Mouse (Mus musculus) heart, embryonic 15.5 days (tissue): ENCODE measurements around the gene Tpm1. TPM values are rescaled to one million over a fixed set of nuclear protein-coding genes. Genes with fewer than 3 reads are reported as not detected.

Experiments
- ATAC-seq: fragments of 200-750 bp; cut with Nextera tagmentation; replicated peaks from 2 replicates; pipeline ENCODE4 v1.8.0; 2017; ENCODE audit warnings: low read depth, moderate TSS enrichment; ENCODE audit not compliant: insufficient number of reproducible peaks, insufficient read depth, low FRiP score
- H3K27ac ChIP-seq: fragments of 300-500 bp; sonication (generic); 2 replicates; pipeline ENCODE4 v1.5.1; 2015; ENCODE audit warnings: mild to moderate bottlenecking, inconsistent platforms
- H3K27me3 ChIP-seq: fragments of 300-500 bp; sonication (generic); 2 replicates; pipeline ENCODE4 v1.6.1; 2015; ENCODE audit warnings: inconsistent platforms
- H3K36me3 ChIP-seq: fragments of 300-500 bp; sonication (generic); 2 replicates; pipeline ENCODE4 v1.6.1; 2015; ENCODE audit warnings: mild to moderate bottlenecking, inconsistent platforms
- H3K4me1 ChIP-seq: fragments of 300-500 bp; sonication (generic); replicated peaks from 2 replicates; pipeline ENCODE4 v1.6.1; 2015; ENCODE audit warnings: inconsistent platforms
- H3K4me2 ChIP-seq: fragments of 300-500 bp; sonication (generic); 2 replicates; pipeline ENCODE4 v1.6.1; 2015; ENCODE audit warnings: inconsistent platforms, mild to moderate bottlenecking, moderate library complexity
- H3K4me3 ChIP-seq: fragments of 300-500 bp; sonication (generic); 2 replicates; pipeline ENCODE4 v1.5.1; 2015; ENCODE audit warnings: mild to moderate bottlenecking, inconsistent platforms
- H3K9ac ChIP-seq: fragments of 300-500 bp; sonication (generic); 2 replicates; pipeline ENCODE4 v1.6.1; 2015; ENCODE audit warnings: mild to moderate bottlenecking, inconsistent platforms
- H3K9me3 ChIP-seq: fragments of 300-500 bp; sonication (generic); replicated peaks from 2 replicates; pipeline ENCODE4 v1.6.1; 2016; ENCODE audit warnings: inconsistent platforms
- WGBS: fragments of 180-500 bp; shearing (Covaris S2); methylation state at CpG from one replicate; pipeline ENCODE4 v1.1.7; 2015; ENCODE audit warnings: mixed read lengths; 5-methylcytosine and 5-hydroxymethylcytosine counted together
- polyA plus RNA-seq: library from polyadenylated mRNA; unstranded; fragments of >200 nt; fragmentation: Nextera tagmentation; extraction: Ambion mirVana; gene quantifications from 2 replicates; pipeline ENCODE4 v1.2.1, GENCODE M21; 2015

The Tpm1 gene
- polyA plus RNA-seq, 1 experiment from 2014 or later: 5,392 TPM

DNA sequence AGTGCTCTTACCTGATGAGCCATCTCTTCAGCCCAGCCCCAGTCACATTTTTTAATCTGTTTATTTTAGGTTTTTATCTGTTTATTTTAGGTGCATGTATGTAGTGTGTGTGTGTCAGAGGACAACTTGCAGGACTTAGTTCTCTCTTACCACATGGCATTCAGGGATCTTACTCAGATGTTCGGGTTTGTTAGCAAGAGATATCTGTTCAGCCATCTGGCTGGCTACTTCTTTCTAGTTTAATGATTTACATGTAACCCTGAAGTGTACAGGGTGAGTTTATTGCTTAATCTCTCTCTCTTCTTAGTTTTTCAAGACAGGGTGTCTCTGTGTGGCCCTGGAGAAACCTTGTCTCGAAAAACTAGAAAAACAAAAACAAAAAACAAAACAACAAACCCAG is 23.0 kb upstream of the Tpm1 start:
- no peaks in the 10 kb centered on the region for H3K9me3 ChIP-seq
- 61% methylated on average over 2 of the region's 2 CpGs for WGBS

DNA sequence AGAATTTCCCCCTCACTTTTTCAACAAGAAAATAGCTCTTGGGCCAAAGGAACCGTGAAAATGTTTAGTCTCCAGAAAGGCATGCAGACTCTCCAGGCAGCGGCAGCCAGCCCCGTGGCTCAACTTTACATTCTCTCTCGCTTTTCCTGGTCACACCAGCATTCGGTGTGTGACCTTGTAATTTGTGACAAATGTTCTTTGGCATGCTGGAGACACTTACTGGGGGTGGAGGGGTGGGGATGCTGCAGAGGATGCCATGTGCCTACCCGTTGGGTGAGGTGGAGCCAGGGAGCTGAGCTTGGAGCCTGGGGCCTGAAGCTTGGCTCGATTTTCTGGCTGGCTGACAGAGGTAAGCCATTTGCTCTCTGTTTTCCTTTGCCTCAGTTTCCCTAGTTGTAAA is 22.4 kb upstream of the Tpm1 start:
- Histone ChIP-seq H3K4me1 (peaks cover 11% of the 10 kb centered on the region), H3K4me2 (0 out of 2 replicates have a peak overlapping the region, but pooled peaks have one; percentile 4)
- no peak for ATAC-seq

More for the DNA sequence above, 23.0 kb upstream of the Tpm1 start:
- peaks cover 12% of the 10 kb centered on the region for H3K4me1 ChIP-seq
- no peak overlapping the region for H3K9ac ChIP-seq
- H3K4me2 ChIP-seq: no peak overlapping the region
- H3K36me3 ChIP-seq: no peaks in the 10 kb centered on the region
- H3K27me3 ChIP-seq: no peaks in the 10 kb centered on the region
- H3K4me3 ChIP-seq: no peak overlapping the region
- no peak overlapping the region for H3K27ac ChIP-seq
- ATAC-seq: no peak

DNA sequence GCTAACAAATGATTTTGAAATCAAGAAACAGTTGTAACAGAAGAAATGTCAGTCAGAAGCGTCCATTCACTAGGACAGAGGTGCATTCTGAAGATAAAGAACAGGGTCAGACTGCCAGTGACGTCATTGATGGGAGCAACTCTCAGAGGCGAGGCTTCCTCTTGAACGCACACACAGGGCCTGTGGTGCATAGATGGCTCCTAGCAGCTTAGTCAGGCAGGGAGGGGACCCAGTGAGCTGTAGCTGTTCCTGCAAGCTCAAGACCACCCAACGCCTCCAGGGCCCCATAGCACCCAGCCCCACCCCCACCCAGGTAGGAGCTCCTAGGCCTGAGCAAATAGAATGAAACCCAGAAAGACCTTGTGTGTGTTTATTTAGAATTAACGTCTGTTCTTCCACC is 21.9 kb upstream of the Tpm1 start:
- no peak for ATAC-seq
- Histone ChIP-seq H3K4me1 (peaks cover 11% of the 10 kb centered on the region), H3K36me3 (no peaks in the 10 kb centered on the region), H3K4me3 (no peak overlapping the region), H3K9me3 (no peaks in the 10 kb centered on the region), H3K27ac (peak overlapping the region; percentile 79), H3K27me3 (no peaks in the 10 kb centered on the region), H3K4me2 (0 out of 2 replicates have a peak overlapping the region, but pooled peaks have one; percentile 4), H3K9ac (no peak overlapping the region)
- 26% methylated on average over 6 of the region's 6 CpGs for WGBS

More for the DNA sequence above, 22.4 kb upstream of the Tpm1 start:
- Histone ChIP-seq H3K4me3 (no peak overlapping the region), H3K9ac (no peak overlapping the region), H3K9me3 (no peaks in the 10 kb centered on the region), H3K36me3 (no peaks in the 10 kb centered on the region), H3K27me3 (no peaks in the 10 kb centered on the region), H3K27ac (peak overlapping the region; percentile 79)
- WGBS: 17% methylated on average over 7 of the region's 7 CpGs

DNA sequence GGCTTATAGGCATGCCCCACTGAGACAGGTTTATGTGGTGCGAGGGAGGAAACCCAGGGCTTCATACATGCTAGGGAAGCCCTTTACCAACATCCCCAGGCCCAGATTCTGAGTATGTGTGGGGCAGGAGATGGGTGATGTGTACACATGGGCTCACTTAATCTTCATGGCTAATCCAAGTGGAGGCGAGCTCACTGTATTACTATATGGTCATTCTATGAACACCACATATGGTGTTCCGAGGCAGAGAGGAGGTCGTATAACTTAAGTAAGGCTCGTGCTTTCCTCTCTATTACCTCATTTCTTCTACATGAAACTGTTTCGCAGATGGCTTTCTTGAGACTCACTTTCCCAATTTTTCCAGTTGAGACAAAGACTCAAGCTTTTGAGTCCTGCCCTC is 17.4 kb upstream of the Tpm1 start:
- no peak for ATAC-seq
- no peak overlapping the region for H3K9ac ChIP-seq
- WGBS: 88% methylated on average over 6 of the region's 6 CpGs
- peaks cover 8% of the 10 kb centered on the region for H3K4me1 ChIP-seq
- no peaks in the 10 kb centered on the region for H3K36me3 ChIP-seq
- H3K9me3 ChIP-seq: no peaks in the 10 kb centered on the region
- no peak overlapping the region for H3K27ac ChIP-seq
- H3K4me3 ChIP-seq: no peak overlapping the region
- H3K4me2 ChIP-seq: no peak overlapping the region
- H3K27me3 ChIP-seq: no peaks in the 10 kb centered on the region

DNA sequence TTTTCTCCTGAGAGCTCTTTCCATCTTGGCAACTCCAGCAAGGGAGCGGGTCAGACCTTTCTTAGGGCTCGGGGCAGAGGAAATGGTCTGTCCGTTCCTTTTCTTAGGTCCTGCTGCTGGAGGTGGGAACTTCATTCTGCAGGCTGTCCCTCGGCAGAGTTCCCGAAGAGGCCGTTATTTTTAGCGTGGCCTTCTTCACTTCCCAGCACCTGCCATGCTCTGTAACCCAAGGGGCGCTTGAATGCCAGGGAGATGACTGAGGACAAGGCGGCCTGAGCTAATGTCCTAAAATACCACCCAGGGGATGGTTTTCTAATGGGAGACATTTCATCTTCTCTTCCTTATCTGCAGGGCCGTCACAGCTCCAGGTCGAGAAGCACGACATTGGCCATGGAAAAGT is 10.5 kb upstream of the Tpm1 start:
- Histone ChIP-seq H3K4me1 (peaks cover 8% of the 10 kb centered on the region), H3K27me3 (no peaks in the 10 kb centered on the region), H3K4me3 (no peak overlapping the region), H3K4me2 (peak overlapping the region; percentile 46), H3K9ac (no peak overlapping the region), H3K36me3 (no peaks in the 10 kb centered on the region), H3K9me3 (no peaks in the 10 kb centered on the region), H3K27ac (peak overlapping the region; percentile 54)
- WGBS: 30% methylated on average over 12 of the region's 12 CpGs
- ATAC-seq: no peak

DNA sequence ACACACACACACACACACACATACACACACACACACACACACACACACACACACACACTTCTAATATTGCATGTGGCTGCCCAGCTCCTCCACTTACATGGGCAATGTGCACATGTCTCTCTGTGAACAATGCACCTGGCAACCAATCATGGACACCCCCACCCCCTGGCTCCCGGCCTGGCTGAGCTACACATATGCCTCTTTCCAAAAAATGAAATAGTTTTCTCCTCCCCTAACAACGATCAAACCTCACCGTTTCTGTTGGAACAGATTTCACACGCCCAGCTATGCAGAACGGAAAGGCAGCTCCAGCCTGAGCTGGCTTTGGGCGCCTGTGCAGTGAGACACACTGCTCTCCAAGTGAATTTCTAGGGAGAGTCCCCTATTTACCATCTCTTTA is 9.2 kb upstream of the Tpm1 start:
- Histone ChIP-seq H3K4me2 (no peak overlapping the region), H3K27ac (peak overlapping the region; percentile 40; the same call in 1 of the 2 replicates), H3K9ac (no peak overlapping the region), H3K4me3 (no peak overlapping the region), H3K4me1 (peaks cover 8% of the 10 kb centered on the region), H3K9me3 (no peaks in the 10 kb centered on the region), H3K36me3 (no peaks in the 10 kb centered on the region), H3K27me3 (no peaks in the 10 kb centered on the region)
- 61% methylated on average over 6 of the region's 6 CpGs for WGBS
- ATAC-seq: no peak; the same call in 1 of the 2 replicates

DNA sequence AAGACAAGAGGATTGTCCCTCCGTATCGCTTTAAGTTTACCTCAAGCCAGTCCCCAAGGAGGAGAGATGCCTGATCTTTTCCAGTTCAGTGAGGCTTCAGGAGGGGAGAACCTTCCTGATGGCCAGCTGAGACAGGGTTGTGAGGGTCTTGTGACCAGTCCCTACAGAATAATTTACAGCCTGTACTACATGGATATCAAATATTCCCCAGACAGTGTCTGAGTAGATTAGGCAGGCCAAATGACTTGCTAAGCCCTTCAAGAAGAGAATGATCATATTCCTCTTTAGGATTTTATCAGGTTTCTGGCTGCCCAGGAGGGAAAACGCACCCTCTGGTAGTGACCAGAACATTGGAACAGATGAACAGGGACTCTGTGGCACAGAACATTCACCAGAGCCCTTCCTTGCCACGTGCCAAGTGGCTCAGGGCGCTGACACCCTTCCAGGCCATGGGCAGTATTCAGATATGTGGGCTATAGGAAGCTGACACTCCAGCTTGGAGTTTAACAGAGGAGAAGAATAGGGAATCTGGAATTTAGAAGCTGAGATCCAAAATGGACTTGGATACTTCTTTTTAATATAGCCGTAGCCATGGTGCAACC is 1.6 kb upstream of the Tpm1 start:
- Histone ChIP-seq H3K4me3 (no peak overlapping the region), H3K4me2 (no peak overlapping the region), H3K27me3 (no peaks in the 10 kb centered on the region), H3K9ac (no peak overlapping the region), H3K36me3 (no peaks in the 10 kb centered on the region), H3K4me1 (peaks cover 10% of the 10 kb centered on the region), H3K9me3 (no peaks in the 10 kb centered on the region), H3K27ac (0 out of 2 replicates have a peak overlapping the region, but pooled peaks have one; percentile 58)
- WGBS: 73% methylated on average over 6 of the region's 6 CpGs
- ATAC-seq: no peak

DNA sequence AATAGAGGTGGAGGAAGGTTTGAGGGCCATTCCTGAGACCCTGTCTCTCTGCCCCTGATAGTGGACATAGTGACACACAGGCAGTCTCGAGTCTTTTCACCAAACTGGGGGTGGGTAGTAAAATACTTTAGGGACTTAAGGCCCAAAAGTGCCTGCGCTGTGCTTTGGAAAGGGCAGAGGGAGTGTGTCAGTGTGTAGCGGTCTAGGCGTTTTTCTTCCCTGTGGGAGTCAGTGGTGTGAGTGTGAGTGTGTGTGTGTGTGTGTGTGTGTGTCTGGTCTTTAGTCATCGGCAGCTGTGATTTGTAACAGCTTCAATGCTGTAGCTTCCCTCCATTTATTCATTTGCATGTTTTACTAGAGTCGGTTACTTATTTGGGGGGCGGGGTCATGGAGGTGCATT is 630 bp upstream of the Tpm1 start:
- no peak for ATAC-seq
- H3K9me3 ChIP-seq: no peaks in the 10 kb centered on the region
- H3K4me3 ChIP-seq: peak overlapping the region; percentile 61
- H3K27me3 ChIP-seq: no peaks in the 10 kb centered on the region
- peaks cover 15% of the 10 kb centered on the region for H3K4me1 ChIP-seq
- peak overlapping the region; percentile 99 for H3K27ac ChIP-seq
- H3K36me3 ChIP-seq: 0 out of 2 replicates have a peak, but pooled peaks cover 4% of the 10 kb centered on the region
- peak overlapping the region; percentile 75 for H3K4me2 ChIP-seq
- 13% methylated on average over 7 of the region's 7 CpGs for WGBS
- H3K9ac ChIP-seq: peak overlapping the region; percentile 79

DNA sequence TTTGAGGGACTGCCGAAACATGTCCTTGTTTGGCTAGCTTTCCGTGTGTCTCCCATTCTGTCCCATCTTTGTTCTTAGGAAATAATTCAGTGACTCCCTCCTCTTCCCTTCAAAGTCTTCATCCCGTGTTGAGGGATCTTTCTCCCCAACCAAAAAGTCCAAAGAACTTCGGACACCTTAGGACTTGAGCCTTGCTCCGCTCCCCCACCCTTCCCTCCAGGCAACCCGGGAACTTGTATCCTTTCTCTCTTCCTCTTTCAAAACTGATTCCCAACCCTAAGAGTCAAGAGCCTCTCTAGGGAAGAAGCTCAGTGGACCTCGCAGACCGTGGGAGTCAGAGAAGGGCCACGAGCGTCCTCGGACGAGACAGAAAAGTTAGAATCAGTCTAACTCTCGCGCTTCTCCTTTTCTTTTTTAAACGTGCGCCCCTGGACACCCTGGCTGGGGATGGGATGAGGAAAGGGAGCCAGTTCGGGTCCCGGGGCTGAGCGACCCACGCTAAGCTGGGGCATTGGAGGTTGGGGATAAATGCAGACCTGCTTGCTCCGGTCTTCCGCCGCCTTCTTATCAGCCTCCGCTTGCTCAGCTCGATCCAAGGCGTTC is 622 bp downstream of the Tpm1 start:
- under 1% methylated on average over 26 of the region's 26 CpGs for WGBS

DNA sequence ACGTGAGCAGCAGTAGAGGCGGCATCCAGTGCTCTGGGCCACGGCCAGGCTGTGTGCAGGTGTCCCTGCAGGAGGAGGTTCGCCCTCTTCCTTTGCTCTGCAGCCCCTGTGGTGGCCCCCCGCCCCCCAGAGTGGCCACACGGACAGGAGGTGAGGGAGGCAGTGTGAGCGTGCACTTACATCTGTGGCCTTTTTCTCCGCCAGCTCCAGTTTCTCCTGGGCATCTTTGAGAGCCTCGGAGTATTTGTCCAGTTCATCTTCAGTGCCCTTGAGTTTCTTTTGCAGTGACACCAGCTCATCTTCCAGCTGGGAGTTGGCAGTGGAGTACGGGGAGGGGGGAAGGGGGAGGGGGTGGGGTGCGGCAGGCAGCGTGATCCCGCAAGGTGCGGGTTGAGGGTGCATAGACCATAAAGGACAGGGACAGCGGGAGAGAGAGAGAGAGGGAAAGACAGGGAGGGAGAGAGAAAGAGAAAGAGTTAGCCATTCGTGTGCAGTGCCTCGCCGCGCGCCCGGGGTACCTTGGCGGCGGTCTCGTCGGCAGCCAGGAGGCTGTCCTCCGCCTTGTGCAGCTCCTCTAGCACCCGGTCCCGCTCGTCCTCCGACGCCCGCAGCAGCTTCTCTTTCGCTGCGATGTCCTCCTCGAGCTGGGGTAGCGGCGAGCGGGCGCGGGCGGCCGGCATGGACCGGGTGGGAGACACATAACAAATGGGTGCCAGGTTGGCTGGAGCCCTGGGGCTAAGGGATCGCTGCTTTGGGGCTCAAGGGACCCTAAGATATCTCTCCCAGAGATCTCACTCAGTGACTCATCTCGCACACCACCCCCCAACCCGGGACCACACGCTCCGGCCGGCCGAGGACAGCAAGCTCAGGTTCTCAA is 1.4 kb downstream of the Tpm1 start:
- no peaks in the 10 kb centered on the region for H3K9me3 ChIP-seq
- peak overlapping the region; percentile 85 for H3K9ac ChIP-seq
- under 1% methylated on average over 50 of the region's 50 CpGs for WGBS
- peak overlapping the region; percentile 75 for H3K4me2 ChIP-seq
- H3K27ac ChIP-seq: peak overlapping the region; percentile 99
- H3K36me3 ChIP-seq: 0 out of 2 replicates have a peak, but pooled peaks cover 4% of the 10 kb centered on the region
- no peaks in the 10 kb centered on the region for H3K27me3 ChIP-seq
- H3K4me3 ChIP-seq: peak overlapping the region; percentile 61
- ATAC-seq: no peak
- peaks cover 23% of the 10 kb centered on the region for H3K4me1 ChIP-seq

More for the DNA sequence above, 622 bp downstream of the Tpm1 start:
- Histone ChIP-seq H3K27ac (peak overlapping the region; percentile 99), H3K9me3 (no peaks in the 10 kb centered on the region), H3K36me3 (0 out of 2 replicates have a peak, but pooled peaks cover 4% of the 10 kb centered on the region), H3K4me2 (peak overlapping the region; percentile 75), H3K27me3 (no peaks in the 10 kb centered on the region), H3K4me3 (peak overlapping the region; percentile 61), H3K9ac (peak overlapping the region; percentile 85), H3K4me1 (peaks cover 23% of the 10 kb centered on the region)
- ATAC-seq: no peak
